Mouse (Mus musculus) right cerebral cortex, postnatal 25 days (tissue): Measurements from ENCODE around the gene Hist1h4d.
"Not testable (repeated sequence)": the region's sequence is repeated elsewhere in the genome, so short reads cannot be mapped to it uniquely, and the experiment has no call there.

ENCODE experiments used
- DNase-seq: peaks from one replicate; pipeline ENCODE4 v3.0.0; 2022

Hist1h4d gene

GRCm38 (mm10) chr13:23573898-23574524, 7.4 kb upstream of the Hist1h4d start, which contains the start of the genes Hist1h2bf and Hist1h2ad:
Hist1h2bf (minus strand) TSS chr13:23574196.
Hist1h2ad (plus strand) TSS chr13:23574381.
- DNase-seq, result peak; percentile 88

GRCm38 (mm10) chr13:23574546-23575170, 6.7 kb upstream of the Hist1h4d start:
- not testable (repeated sequence) for DNase-seq

GRCm38 (mm10) chr13:23575271-23575851, 6.0 kb upstream of the Hist1h4d start, which contains the start of gene Hist1h3d:
Hist1h3d (plus strand) TSS chr13:23575763.
- peak; percentile 60 for DNase-seq

- not testable (repeated sequence) for DNase-seq
These were observed 5.5 kb upstream of the Hist1h4d start for GRCm38 (mm10) chr13:23575864-23576313.

- no peak for DNase-seq
These were observed 5.0 kb upstream of the Hist1h4d start for GRCm38 (mm10) chr13:23576351-23576881.

GRCm38 (mm10) chr13:23576906-23577639, 4.3 kb upstream of the Hist1h4d start:
- no peak for DNase-seq

- DNase-seq, result no peak
These were observed 3.6 kb upstream of the Hist1h4d start for GRCm38 (mm10) chr13:23577835-23578234.

GRCm38 (mm10) chr13:23582219-23583056, 1.0 kb downstream of the Hist1h4d start:
- DNase-seq, result no peak

GRCm38 (mm10) chr13:23583387-23584068, 2.1 kb downstream of the Hist1h4d start:
- no peak for DNase-seq

GRCm38 (mm10) chr13:23584331-23584730, 2.9 kb downstream of the Hist1h4d start:
- DNase-seq, result no peak

GRCm38 (mm10) chr13:23585029-23585441, 3.6 kb downstream of the Hist1h4d start:
- DNase-seq, result peak; percentile 70

- peak; percentile 59 for DNase-seq
These were observed 4.2 kb downstream of the Hist1h4d start for GRCm38 (mm10) chr13:23585442-23586098.

- DNase-seq, result no peak
These were observed 4.9 kb downstream of the Hist1h4d start for GRCm38 (mm10) chr13:23586099-23586939.

- DNase-seq, result no peak
These were observed 5.5 kb downstream of the Hist1h4d start for GRCm38 (mm10) chr13:23586940-23587225.

GRCm38 (mm10) chr13:23591206-23591605, 9.8 kb downstream of the Hist1h4d start:
- no peak for DNase-seq

GRCm38 (mm10) chr13:23591886-23592285, 10.5 kb downstream of the Hist1h4d start:
- not testable (repeated sequence) for DNase-seq

GRCm38 (mm10) chr13:23592614-23593013, 11.2 kb downstream of the Hist1h4d start:
- DNase-seq, result no peak

GRCm38 (mm10) chr13:23593051-23593770, 11.8 kb downstream of the Hist1h4d start:
- DNase-seq, result no peak

- no peak for DNase-seq
These were observed 13.8 kb downstream of the Hist1h4d start for GRCm38 (mm10) chr13:23595185-23595584.
